Comparison of ENCODE assay signal across 8 mouse cellular contexts in the genomic region with DNA sequence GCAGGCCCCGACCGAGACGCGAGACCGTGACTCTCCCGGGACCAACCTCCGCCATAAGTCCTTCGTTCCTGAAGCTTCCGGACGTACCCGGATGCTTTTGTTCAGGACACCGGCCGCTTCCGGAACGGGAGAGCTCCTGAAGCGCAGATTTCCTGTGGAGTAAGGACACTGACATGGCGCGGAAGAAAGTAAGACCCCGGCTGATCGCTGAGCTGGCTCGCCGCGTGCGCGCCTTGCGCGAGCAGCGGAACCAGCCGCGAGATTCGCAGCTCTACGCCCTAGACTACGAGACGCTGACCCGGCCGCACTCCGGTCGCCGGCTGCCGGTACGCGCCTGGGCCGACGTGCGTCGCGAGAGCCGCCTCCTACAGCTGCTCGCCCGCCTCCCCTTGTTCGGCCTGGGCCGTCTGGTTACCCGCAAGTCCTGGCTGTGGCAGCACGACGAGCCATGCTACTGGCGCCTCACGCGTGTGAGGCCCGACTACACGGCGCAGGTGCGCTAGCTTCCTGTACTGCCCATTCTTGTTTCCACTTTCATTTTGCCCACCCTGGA. TPM values are rescaled to one million over a fixed set of nuclear protein-coding genes. Genes with fewer than 3 reads are reported as not detected.
DNase-seq lines count a peak whose midpoint lies in the region; ATAC-seq and TF ChIP-seq lines count a peak whose summit lies in the region.

A gene (minus strand): TSS at position 93 of the 553 bp plus-strand sequence.
A gene (plus strand): TSS at position 122 of the 553 bp plus-strand sequence.

- peak within 1 kb of the TSS; percentile 68 for H3K9ac ChIP-seq in ES-Bruce4 (ENCODE audit: low read depth, poor library complexity, severe bottlenecking)
- peak within 1 kb of the TSS; percentile 91 for H3K9ac ChIP-seq in forebrain, embryonic 12.5 days
- H3K9ac ChIP-seq in heart, embryonic 16.5 days (ENCODE audit: low read length) = peak within 1 kb of the TSS; percentile 92
- peak within 1 kb of the TSS; percentile 93 for H3K9ac ChIP-seq in liver, embryonic 16.5 days (ENCODE audit: low read depth, low read length)
- peak within 1 kb of the TSS; percentile 87 for H3K9ac ChIP-seq in neural tube, embryonic 12.5 days

- ATAC-seq in forebrain, embryonic 12.5 days (ENCODE audit: low FRiP score) = peak; percentile 65
- peak; percentile 64 for ATAC-seq in heart, embryonic 16.5 days (replicated peaks; ENCODE audit: extremely low read depth, insufficient read depth, low FRiP score)
- peak; percentile 46 for ATAC-seq in liver, embryonic 16.5 days (ENCODE audit: low read depth)
- peak; percentile 27 for ATAC-seq in neural tube, embryonic 12.5 days (ENCODE audit: low FRiP score, low read depth)

- under 1% methylated on average over 62 of the region's 62 CpGs for WGBS in forebrain, embryonic 12.5 days
- WGBS in heart, embryonic 16.5 days = under 1% methylated on average over 62 of the region's 62 CpGs
- WGBS in liver, embryonic 16.5 days (ENCODE audit: insufficient replicate concordance) = under 1% methylated on average over 62 of the region's 62 CpGs
- WGBS in neural tube, embryonic 12.5 days = under 1% methylated on average over 62 of the region's 62 CpGs

- DNase-seq in c-Kit-positive CD71-positive TER-119-negative erythroid progenitor cells, embryonic 14.5 days (ENCODE audit: low read depth) = peak; percentile 86
- peak; percentile 86 to 92 for DNase-seq in kidney, postnatal 25 days
- peak; percentile 93 for DNase-seq in telencephalon, adult 2 months (ENCODE audit: low read depth, low spot score)

- 0 out of 2 replicates have a peak, but pooled peaks have one; percentile 9 for TF ChIP-seq EP300 in ES-Bruce4 (IDR thresholded peaks at IDR 0.05; ENCODE audit: insufficient read depth, low read depth, low read length)

- no peaks in the 10 kb centered on the region for H3K36me3 ChIP-seq in ES-Bruce4 (ENCODE audit: control insufficient read depth, insufficient read depth, low read length, poor library complexity, severe bottlenecking)
- peaks cover 65% of the 10 kb centered on the region for H3K36me3 ChIP-seq in forebrain, embryonic 12.5 days (replicated peaks)
- H3K36me3 ChIP-seq in heart, embryonic 16.5 days (ENCODE audit: control insufficient read depth, insufficient read depth) = peaks cover 33% of the 10 kb centered on the region
- peaks cover 50% of the 10 kb centered on the region for H3K36me3 ChIP-seq in liver, embryonic 16.5 days (ENCODE audit: control insufficient read depth, insufficient read depth)
- H3K36me3 ChIP-seq in neural tube, embryonic 12.5 days = peaks cover 69% of the 10 kb centered on the region

- no peak within 1 kb of the TSS for H3K27ac ChIP-seq in ES-Bruce4 (ENCODE audit: insufficient read depth, low read length)
- peak within 1 kb of the TSS; percentile 81 for H3K27ac ChIP-seq in forebrain, embryonic 12.5 days
- H3K27ac ChIP-seq in heart, embryonic 16.5 days (ENCODE audit: low read length) = peak within 1 kb of the TSS; percentile 94
- H3K27ac ChIP-seq in liver, embryonic 16.5 days (ENCODE audit: low read length) = peak within 1 kb of the TSS; percentile 87
- peak within 1 kb of the TSS; percentile 59 for H3K27ac ChIP-seq in neural tube, embryonic 12.5 days

- TF ChIP-seq POLR2A in ES-Bruce4 (IDR thresholded peaks at IDR 0.05; ENCODE audit: insufficient read depth, low read length) = peak; percentile 17

- TF ChIP-seq CTCF in ES-Bruce4 (IDR thresholded peaks at IDR 0.05; ENCODE audit: low read depth, low read length) = no peak

- H3K4me3 ChIP-seq in ES-Bruce4 (ENCODE audit: low read depth, low read length) = peak within 1 kb of the TSS; percentile 77
- H3K4me3 ChIP-seq in forebrain, embryonic 12.5 days (replicated peaks) = peak within 1 kb of the TSS; percentile 89
- H3K4me3 ChIP-seq in heart, embryonic 16.5 days (ENCODE audit: low read length) = peak within 1 kb of the TSS; percentile 90
- H3K4me3 ChIP-seq in liver, embryonic 16.5 days (ENCODE audit: low read depth, low read length) = peak within 1 kb of the TSS; percentile 96
- H3K4me3 ChIP-seq in neural tube, embryonic 12.5 days = peak within 1 kb of the TSS; percentile 94

- no peaks in the 10 kb centered on the region for H3K27me3 ChIP-seq in ES-Bruce4 (ENCODE audit: control insufficient read depth, insufficient read depth, low read length, poor library complexity, severe bottlenecking)
- H3K27me3 ChIP-seq in forebrain, embryonic 12.5 days = no peaks in the 10 kb centered on the region
- no peaks in the 10 kb centered on the region for H3K27me3 ChIP-seq in heart, embryonic 16.5 days (ENCODE audit: control insufficient read depth, insufficient read depth, low read length)
- H3K27me3 ChIP-seq in liver, embryonic 16.5 days (ENCODE audit: control insufficient read depth, insufficient read depth, low read depth, low read length) = no peaks in the 10 kb centered on the region
- H3K27me3 ChIP-seq in neural tube, embryonic 12.5 days (replicated peaks) = no peaks in the 10 kb centered on the region

- peak within 1 kb of the TSS; percentile 98 for H3K4me2 ChIP-seq in forebrain, embryonic 12.5 days
- H3K4me2 ChIP-seq in heart, embryonic 16.5 days (ENCODE audit: low read depth, low read length) = peak within 1 kb of the TSS; percentile 99
- peak within 1 kb of the TSS; percentile 96 for H3K4me2 ChIP-seq in liver, embryonic 16.5 days (ENCODE audit: low read depth, low read length)
- peak within 1 kb of the TSS; percentile 99 for H3K4me2 ChIP-seq in neural tube, embryonic 12.5 days (replicated peaks)

- H3K4me1 ChIP-seq in ES-Bruce4 (ENCODE audit: control insufficient read depth, insufficient read depth, low read length) = no peaks in the 10 kb centered on the region
- H3K4me1 ChIP-seq in forebrain, embryonic 12.5 days = peaks cover 38% of the 10 kb centered on the region
- peaks cover 30% of the 10 kb centered on the region for H3K4me1 ChIP-seq in heart, embryonic 16.5 days (ENCODE audit: control insufficient read depth, insufficient read depth, low read length)
- peaks cover 39% of the 10 kb centered on the region for H3K4me1 ChIP-seq in liver, embryonic 16.5 days (ENCODE audit: control insufficient read depth, low read depth, low read length)
- peaks cover 38% of the 10 kb centered on the region for H3K4me1 ChIP-seq in neural tube, embryonic 12.5 days

- H3K9me3 ChIP-seq in ES-Bruce4 (replicated peaks; ENCODE audit: control insufficient read depth, insufficient read depth, low read length, poor library complexity, severe bottlenecking) = no peaks in the 10 kb centered on the region
- no peaks in the 10 kb centered on the region for H3K9me3 ChIP-seq in forebrain, embryonic 12.5 days
- no peaks in the 10 kb centered on the region for H3K9me3 ChIP-seq in heart, embryonic 16.5 days (replicated peaks; ENCODE audit: control insufficient read depth, low read length)
- H3K9me3 ChIP-seq in liver, embryonic 16.5 days (replicated peaks; ENCODE audit: control insufficient read depth, low read length) = no peaks in the 10 kb centered on the region
- no peaks in the 10 kb centered on the region for H3K9me3 ChIP-seq in neural tube, embryonic 12.5 days

RNA-seq across cellular contexts. Expression of the first gene that starts in this region (rescaled TPM):
- 4.0 and 6.8 TPM in 2 replicates for polyA plus RNA-seq in ES-Bruce4 (2011; ENCODE audit: insufficient read depth, insufficient read length, low read depth, missing spikeins)
- polyA plus RNA-seq in forebrain, embryonic 12.5 days (2016; fragmentation: Nextera tagmentation; extraction: Ambion mirVana) = 42.7 and 44.6 TPM in 2 replicates
- 18.2 and 20.4 TPM in 2 replicates for polyA plus RNA-seq in heart, embryonic 16.5 days (2015; fragmentation: Nextera tagmentation; extraction: Ambion mirVana)
- 12.1 and 12.2 TPM in 2 replicates for polyA plus RNA-seq in liver, embryonic 16.5 days (2015; fragmentation: Nextera tagmentation; extraction: Ambion mirVana)
- 41.6 and 44.5 TPM in 2 replicates for polyA plus RNA-seq in neural tube, embryonic 12.5 days (2016; fragmentation: Nextera tagmentation; extraction: Ambion mirVana)

RNA-seq across cellular contexts. Expression of the second gene that starts in this region (rescaled TPM):
- 29.9 and 35.5 TPM in 2 replicates for polyA plus RNA-seq in ES-Bruce4 (2011; ENCODE audit: insufficient read depth, insufficient read length, low read depth, missing spikeins)
- polyA plus RNA-seq in forebrain, embryonic 12.5 days (2016; fragmentation: Nextera tagmentation; extraction: Ambion mirVana) = 86.0 and 91.1 TPM in 2 replicates
- polyA plus RNA-seq in heart, embryonic 16.5 days (2015; fragmentation: Nextera tagmentation; extraction: Ambion mirVana) = 86.8 and 94.8 TPM in 2 replicates
- polyA plus RNA-seq in liver, embryonic 16.5 days (2015; fragmentation: Nextera tagmentation; extraction: Ambion mirVana) = 48.9 and 50.7 TPM in 2 replicates
- polyA plus RNA-seq in neural tube, embryonic 12.5 days (2016; fragmentation: Nextera tagmentation; extraction: Ambion mirVana) = 89.9 and 98.4 TPM in 2 replicates
